Mouse (Mus musculus): ENCODE results near the gene Nfkb2. TPM values are rescaled to one million over a fixed set of nuclear protein-coding genes. Genes with fewer than 3 reads are reported as not detected.

The Nfkb2 gene
- polyA plus RNA-seq, 2 experiments: 2.6 to 4.5 TPM

DNA sequence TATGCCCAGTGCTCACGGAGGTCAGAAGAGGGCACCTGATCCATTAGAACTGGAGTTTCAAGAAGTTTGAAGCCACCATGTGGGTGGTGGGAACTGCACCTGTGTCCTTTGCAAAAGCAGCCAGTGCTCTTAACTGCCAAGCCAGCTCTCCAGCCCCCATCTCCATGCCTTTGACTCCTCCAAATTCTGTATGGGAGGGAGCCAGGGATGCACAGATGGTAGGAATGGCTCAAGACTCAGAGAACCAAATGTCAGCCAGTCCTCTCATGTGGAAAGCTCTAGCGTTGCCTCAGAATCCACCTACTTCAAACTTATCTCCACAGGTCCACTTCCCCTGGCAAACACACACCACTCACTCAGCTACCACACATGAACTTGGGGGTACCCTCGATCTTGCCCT lies 29.8 kb downstream of the Nfkb2 start:
- Histone ChIP-seq H3K27ac (no peak overlapping the region), H3K36me3 (replicated peaks; ENCODE audit: control insufficient read depth, insufficient read depth, low read depth) (peaks cover 5% of the 10 kb centered on the region; the same call in 1 of the 2 replicates), H3K9me3 (ENCODE audit: control insufficient read depth, low read length) (no peaks in the 10 kb centered on the region), H3K9ac (replicated peaks) (no peak overlapping the region), H3K4me1 (replicated peaks; ENCODE audit: control insufficient read depth in 2 of 2, insufficient read depth in 2 of 2, low read length in 1 of 2) (peaks cover 13 to 17% of the 10 kb centered on the region in 2 experiments), H3K27me3 (ENCODE audit: control insufficient read depth, insufficient read depth, low read length) (no peaks in the 10 kb centered on the region), H3K4me3 (ENCODE audit: insufficient read depth in 1 of 2, low read depth in 2 of 2, low read length in 2 of 2) (no peak overlapping the region), H3K4me2 (ENCODE audit: low read depth) (no peak overlapping the region)
- no peak for TF ChIP-seq CTCF (IDR thresholded peaks at IDR 0.05; ENCODE audit: low read depth)
- no peak for TF ChIP-seq EP300 (IDR thresholded peaks at IDR 0.05; ENCODE audit: low read depth)
- DNase-seq (ENCODE audit: low read depth in 3 of 3, low spot score in 3 of 3) (no peak), ATAC-seq (ENCODE audit: insufficient read depth) (no peak)
- 60% methylated on average over 3 of the region's 3 CpGs for WGBS (ENCODE audit: insufficient replicate concordance)

DNA sequence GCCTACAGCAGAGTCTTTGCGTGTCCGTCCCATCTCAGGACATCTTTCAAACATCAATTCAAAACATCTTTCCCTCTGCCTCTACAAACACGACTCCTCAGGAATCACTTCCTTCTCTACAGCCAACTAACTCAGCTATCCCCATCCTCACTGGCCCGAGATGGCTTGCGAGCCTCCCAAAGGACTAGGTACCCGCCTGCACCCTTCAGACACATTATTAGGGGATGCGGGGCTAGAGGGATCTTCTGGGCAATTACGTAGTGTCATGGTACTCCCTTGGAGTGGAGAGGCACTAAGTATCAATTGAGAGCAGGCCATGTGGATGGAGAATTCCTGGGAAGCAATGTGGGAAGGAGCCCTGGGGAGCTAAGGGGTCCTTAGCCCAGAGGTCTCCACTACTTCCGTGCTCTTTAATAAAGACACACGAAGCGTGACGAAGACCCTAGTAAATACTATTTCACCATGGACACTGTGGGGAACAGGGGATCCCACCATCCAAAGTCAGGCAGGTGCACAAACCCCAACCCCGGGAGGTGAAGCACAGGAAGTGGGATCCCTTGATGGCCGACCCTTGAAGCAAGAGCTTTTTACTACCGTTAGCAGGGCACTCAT lies 33.7 kb downstream of the Nfkb2 start:
- WGBS (ENCODE audit: insufficient replicate concordance): 33% methylated on average over 15 of the region's 15 CpGs
- H3K36me3 ChIP-seq (replicated peaks; ENCODE audit: control insufficient read depth, insufficient read depth, low read depth): no peaks in the 10 kb centered on the region
- peak overlapping the region; percentile 89 for H3K4me2 ChIP-seq (ENCODE audit: low read depth)
- ATAC-seq (ENCODE audit: insufficient read depth): no peak
- peak overlapping the region; percentile 83 for H3K9ac ChIP-seq (replicated peaks)
- H3K27ac ChIP-seq: peak overlapping the region; percentile 32; the same call in 1 of the 2 replicates
- peaks cover 9 to 16% of the 10 kb centered on the region in 2 experiments for H3K4me1 ChIP-seq (replicated peaks; ENCODE audit: control insufficient read depth in 2 of 2, insufficient read depth in 2 of 2, low read length in 1 of 2)
- H3K4me3 ChIP-seq (ENCODE audit: insufficient read depth in 1 of 2, low read depth in 2 of 2, low read length in 2 of 2): peak overlapping the region; percentile 73 to 85
- no peaks in the 10 kb centered on the region for H3K9me3 ChIP-seq (ENCODE audit: control insufficient read depth, low read length)
- no peak for TF ChIP-seq CTCF (IDR thresholded peaks at IDR 0.05; ENCODE audit: low read depth)
- no peak for TF ChIP-seq EP300 (IDR thresholded peaks at IDR 0.05; ENCODE audit: low read depth)
- DNase-seq (ENCODE audit: low read depth in 3 of 3, low spot score in 3 of 3): no peak
- no peaks in the 10 kb centered on the region for H3K27me3 ChIP-seq (ENCODE audit: control insufficient read depth, insufficient read depth, low read length)

DNA sequence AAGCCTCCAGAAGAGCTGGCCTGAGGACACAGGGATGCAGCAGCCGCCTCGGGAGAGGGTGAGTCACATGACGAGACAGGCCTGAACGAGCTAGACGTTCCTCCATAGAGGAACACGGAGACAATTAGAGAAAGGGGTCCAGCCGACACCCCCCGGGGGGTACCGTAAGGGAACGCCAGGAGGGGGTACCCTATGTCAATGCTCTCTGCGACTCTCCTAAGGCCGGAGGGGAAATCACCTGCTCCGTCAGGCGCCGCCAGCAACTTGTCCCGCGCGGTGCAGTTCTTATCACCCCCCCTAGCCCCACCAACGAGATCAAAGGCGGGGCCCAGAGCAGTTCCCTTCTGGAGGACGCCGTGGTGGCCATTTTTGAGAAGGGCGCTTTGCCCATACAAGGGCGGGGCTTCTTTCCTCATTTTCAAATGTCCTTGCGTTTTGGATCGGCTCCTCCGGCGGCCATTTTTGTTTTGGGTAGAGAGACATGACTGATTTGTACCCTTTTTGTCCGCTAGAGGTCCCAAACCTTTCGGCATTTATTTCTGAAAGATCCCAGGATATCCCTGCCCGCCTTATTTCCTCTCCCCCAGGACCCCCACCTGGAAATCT lies 34.3 kb downstream of the Nfkb2 start, which contains the start of gene Cuedc2:
Gene Cuedc2, minus strand, starts transcription at position 372 of the 606 bp plus-strand sequence.
- Histone ChIP-seq H3K27me3 (ENCODE audit: control insufficient read depth, insufficient read depth, low read length) (no peaks in the 10 kb centered on the region), H3K4me3 (ENCODE audit: insufficient read depth in 1 of 2, low read depth in 2 of 2, low read length in 2 of 2) (peak within 1 kb of the TSS; percentile 73 to 85), H3K9me3 (ENCODE audit: control insufficient read depth, low read length) (no peaks in the 10 kb centered on the region), H3K4me1 (replicated peaks; ENCODE audit: control insufficient read depth in 2 of 2, insufficient read depth in 2 of 2, low read length in 1 of 2) (peaks cover 9 to 16% of the 10 kb centered on the region in 2 experiments), H3K36me3 (replicated peaks; ENCODE audit: control insufficient read depth, insufficient read depth, low read depth) (no peaks in the 10 kb centered on the region), H3K4me2 (ENCODE audit: low read depth) (peak within 1 kb of the TSS; percentile 89), H3K9ac (replicated peaks) (peak within 1 kb of the TSS; percentile 83), H3K27ac (peak within 1 kb of the TSS; percentile 52)
- DNase-seq (ENCODE audit: low read depth in 3 of 3, low spot score in 3 of 3): peak; percentile 95 to 96 (median 95)
- peak; percentile 89 for ATAC-seq (ENCODE audit: insufficient read depth)
- under 1% methylated on average over 31 of the region's 31 CpGs for WGBS (ENCODE audit: insufficient replicate concordance)
- TF ChIP-seq EP300 (IDR thresholded peaks at IDR 0.05; ENCODE audit: low read depth) (peak; percentile 58), CTCF (IDR thresholded peaks at IDR 0.05; ENCODE audit: low read depth) (peak; percentile 76)

DNA sequence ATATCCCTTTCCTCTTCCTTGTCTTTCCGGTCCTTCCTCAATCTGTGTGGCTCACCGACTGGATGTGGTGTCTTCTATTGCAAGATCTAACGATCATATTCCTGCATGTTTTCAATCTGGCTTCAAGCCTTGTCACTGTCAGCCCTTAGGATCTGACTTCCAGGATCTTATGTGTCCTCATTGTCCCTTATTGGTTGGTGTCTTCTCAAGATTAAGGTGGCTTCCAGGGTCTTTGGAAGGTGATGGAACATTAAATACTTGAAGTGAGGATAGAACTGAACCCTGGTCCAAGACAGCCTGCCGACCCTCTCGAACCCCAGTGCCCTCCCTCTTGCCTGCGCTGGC lies 34.8 kb downstream of the Nfkb2 start:
- 11% methylated on average over 6 of the region's 6 CpGs for WGBS (ENCODE audit: insufficient replicate concordance)
- peaks cover 9 to 19% of the 10 kb centered on the region in 2 experiments for H3K4me1 ChIP-seq (replicated peaks; ENCODE audit: control insufficient read depth in 2 of 2, insufficient read depth in 2 of 2, low read length in 1 of 2)
- ATAC-seq (ENCODE audit: insufficient read depth): peak; percentile 17; the same call in 1 of the 2 replicates
- TF ChIP-seq EP300 (IDR thresholded peaks at IDR 0.05; ENCODE audit: low read depth) (no peak), CTCF (IDR thresholded peaks at IDR 0.05; ENCODE audit: low read depth) (no peak)
- no peaks in the 10 kb centered on the region for H3K27me3 ChIP-seq (ENCODE audit: control insufficient read depth, insufficient read depth, low read length)
- peak overlapping the region; percentile 58 for H3K9ac ChIP-seq (replicated peaks)
- H3K9me3 ChIP-seq (ENCODE audit: control insufficient read depth, low read length): no peaks in the 10 kb centered on the region
- H3K4me3 ChIP-seq (ENCODE audit: insufficient read depth in 1 of 2, low read depth in 2 of 2, low read length in 2 of 2): peak overlapping the region; percentile 55 to 73
- no peaks in the 10 kb centered on the region for H3K36me3 ChIP-seq (replicated peaks; ENCODE audit: control insufficient read depth, insufficient read depth, low read depth)
- DNase-seq (ENCODE audit: low read depth in 3 of 3, low spot score in 3 of 3): no peak
- H3K27ac ChIP-seq: peak overlapping the region; percentile 52
- H3K4me2 ChIP-seq (ENCODE audit: low read depth): peak overlapping the region; percentile 89

DNA sequence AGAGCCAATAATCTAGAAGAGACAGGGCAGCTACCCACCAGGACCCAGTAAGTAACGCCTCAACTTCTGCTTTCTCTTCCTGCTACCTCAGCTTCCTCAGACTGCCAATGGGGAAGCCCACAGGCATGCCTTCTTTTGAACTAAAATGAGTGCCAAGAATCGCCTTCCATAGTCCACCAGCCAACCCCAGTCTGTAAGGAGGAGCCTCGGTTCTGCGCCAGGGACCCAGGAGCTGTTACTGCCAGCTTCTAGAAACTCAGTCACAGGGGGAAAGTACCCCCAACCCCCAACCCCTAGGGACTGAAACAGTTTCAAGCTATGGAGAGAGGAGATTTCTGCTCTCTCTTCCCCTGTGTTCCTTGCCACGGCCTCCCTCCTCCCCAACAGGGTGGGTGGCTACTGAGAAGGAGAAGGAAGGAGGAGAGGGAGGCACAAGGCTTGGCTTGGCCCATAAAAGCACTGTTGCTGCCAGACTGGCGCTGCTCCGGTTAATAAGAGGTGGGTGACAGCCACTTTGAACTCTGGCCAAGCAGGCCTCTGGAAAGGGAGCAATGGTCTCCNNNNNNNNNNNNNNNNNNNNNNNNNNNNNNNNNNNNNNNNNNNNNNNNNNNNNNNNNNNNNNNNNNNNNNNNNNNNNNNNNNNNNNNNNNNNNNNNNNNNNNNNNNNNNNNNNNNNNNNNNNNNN lies 35.3 kb downstream of the Nfkb2 start:
- peaks cover 9 to 22% of the 10 kb centered on the region in 2 experiments for H3K4me1 ChIP-seq (replicated peaks; ENCODE audit: control insufficient read depth in 2 of 2, insufficient read depth in 2 of 2, low read length in 1 of 2)
- peak overlapping the region; percentile 52 for H3K27ac ChIP-seq
- peak overlapping the region; percentile 55 to 73; a peak in 3 of 4 replicates for H3K4me3 ChIP-seq (ENCODE audit: insufficient read depth in 1 of 2, low read depth in 2 of 2, low read length in 2 of 2)
- H3K4me2 ChIP-seq (ENCODE audit: low read depth): peak overlapping the region; percentile 89
- no peaks in the 10 kb centered on the region for H3K27me3 ChIP-seq (ENCODE audit: control insufficient read depth, insufficient read depth, low read length)
- H3K36me3 ChIP-seq (replicated peaks; ENCODE audit: control insufficient read depth, insufficient read depth, low read depth): no peaks in the 10 kb centered on the region
- no peaks in the 10 kb centered on the region for H3K9me3 ChIP-seq (ENCODE audit: control insufficient read depth, low read length)
- no peak for TF ChIP-seq CTCF (IDR thresholded peaks at IDR 0.05; ENCODE audit: low read depth)
- ATAC-seq (ENCODE audit: insufficient read depth) (no peak), DNase-seq (ENCODE audit: low read depth in 3 of 3, low spot score in 3 of 3) (no peak)
- 37% methylated on average over 7 of the region's 7 CpGs for WGBS (ENCODE audit: insufficient replicate concordance)
- H3K9ac ChIP-seq (replicated peaks): peak overlapping the region; percentile 58; the same call in 1 of the 2 replicates
